Mouse (Mus musculus) liver, embryonic 14.5 days (tissue): Measurements from ENCODE around the gene 2810006K23Rik. TPM values are rescaled to one million over a fixed set of nuclear protein-coding genes. Genes with fewer than 3 reads are reported as not detected.

ENCODE experiments used
- ATAC-seq: fragments of 200-750 bp; cut with Nextera tagmentation; 2 replicates; pipeline ENCODE4 v1.8.0; 2017; ENCODE audit warnings: moderate number of reproducible peaks, mild to moderate bottlenecking, moderate library complexity; ENCODE audit not compliant: insufficient read depth
- DNase-seq, 3 experiments: peaks; one replicate each; pipeline ENCODE4 v3.0.0-alpha.2; 2012 to 2013; ENCODE audit warnings: low read depth in 3 of 3, low spot score in 3 of 3
- H3K27ac ChIP-seq: fragments of 300-500 bp; sonication (generic); 2 replicates; pipeline ENCODE4 v1.5.1; 2014; ENCODE audit warnings: moderate library complexity, mild to moderate bottlenecking, control low read depth, inconsistent platforms
- H3K27me3 ChIP-seq: fragments of 300-500 bp; sonication (generic); 2 replicates; pipeline ENCODE4 v1.6.1; 2014; ENCODE audit warnings: mild to moderate bottlenecking, low read length, moderate library complexity; ENCODE audit not compliant: control insufficient read depth, insufficient read depth
- H3K36me3 ChIP-seq: fragments of 300-500 bp; sonication (generic); replicated peaks from 2 replicates; pipeline ENCODE4 v1.6.1; 2014; ENCODE audit warnings: low read depth; ENCODE audit not compliant: control insufficient read depth, insufficient read depth
- H3K4me1 ChIP-seq, 2 experiments: fragments of 200-500 bp in 1 of 2; fragments of 300-500 bp in 1 of 2; sonication (generic) in 1 of 2; replicated peaks; 2 replicates each; pipeline ENCODE4 v1.6.1; 2012 to 2014; ENCODE audit warnings: antibody characterized with exemption in 1 of 2, inconsistent platforms in 1 of 2, low read length in 1 of 2; ENCODE audit not compliant: control insufficient read depth in 2 of 2, insufficient read depth in 2 of 2
- H3K4me2 ChIP-seq: fragments of 300-500 bp; sonication (generic); 2 replicates; pipeline ENCODE4 v1.6.1; 2014; ENCODE audit warnings: low read depth, mild to moderate bottlenecking, control low read depth, moderate library complexity
- H3K4me3 ChIP-seq, 2 experiments: fragments of 200-500 bp in 1 of 2; fragments of 300-500 bp in 1 of 2; sonication (generic) in 1 of 2; 2 replicates each; pipeline ENCODE4 v1.5.1; 2012 to 2014; ENCODE audit warnings: low read depth in 2 of 2, low read length in 2 of 2, mild to moderate bottlenecking in 2 of 2, control low read depth in 1 of 2, inconsistent platforms in 1 of 2, moderate library complexity in 1 of 2; ENCODE audit not compliant: insufficient read depth in 1 of 2
- H3K9ac ChIP-seq: fragments of 300-500 bp; sonication (generic); replicated peaks from 2 replicates; pipeline ENCODE4 v1.6.1; 2014; ENCODE audit warnings: mild to moderate bottlenecking, control low read depth, moderate library complexity
- H3K9me3 ChIP-seq: fragments of 300-500 bp; sonication (generic); 2 replicates; pipeline ENCODE4 v1.6.1; 2016; ENCODE audit warnings: low read length, mixed read lengths; ENCODE audit not compliant: control insufficient read depth
- CTCF ChIP-seq: IDR thresholded peaks from 2 replicates; pipeline ENCODE4 v1.5.1; 2016; ENCODE audit warnings: antibody characterized with exemption, low read depth, control low read depth
- EP300 ChIP-seq: IDR thresholded peaks from 2 replicates; pipeline ENCODE4 v1.6.1; 2016; ENCODE audit warnings: antibody characterized with exemption, low read depth
- WGBS: fragments of 180-500 bp; shearing (Covaris S2); extraction: QIAGEN DNeasy Blood & Tissue Kit; methylation state at CpG from one replicate; pipeline ENCODE4 v1.1.7; 2014; ENCODE audit not compliant: insufficient replicate concordance; 5-methylcytosine and 5-hydroxymethylcytosine counted together
- polyA plus RNA-seq, 2 experiments: library from polyadenylated mRNA; depleted of rRNA in 1 of 2; stranded (reverse) in 1 of 2; unstranded in 1 of 2; fragments of >200 nt; fragmentation: Nextera tagmentation in 1 of 2; extraction: Ambion mirVana in 1 of 2; gene quantifications; 2 replicates each; pipeline versions ENCODE4 v1.2.1 to v1.2.3; 2012 to 2014

2810006K23Rik gene
- polyA plus RNA-seq, 2 experiments = 3.4 to 4.0 TPM

DNA sequence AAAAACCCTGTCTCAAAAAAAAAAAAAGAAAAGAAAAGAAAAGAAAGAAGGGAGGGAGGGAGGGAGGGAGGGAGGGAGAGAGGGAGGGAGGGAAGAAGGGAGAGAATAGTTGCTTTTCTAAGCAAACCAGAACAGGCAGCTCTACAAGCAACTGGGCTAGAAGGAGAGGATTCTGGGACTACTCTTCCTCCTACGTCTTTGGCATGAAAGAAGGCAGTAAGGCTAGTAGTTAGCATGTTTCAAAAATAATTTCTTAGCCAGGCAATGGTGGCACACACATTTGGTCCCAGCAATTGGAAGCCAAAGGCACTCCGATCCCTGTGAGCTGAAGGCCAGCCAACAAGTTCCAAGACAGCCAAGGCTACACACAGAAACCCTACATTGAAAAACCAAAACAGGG is 37.9 kb downstream of the 2810006K23Rik start:
- H3K27me3 ChIP-seq = no peaks in the 10 kb centered on the region
- no peak overlapping the region for H3K4me2 ChIP-seq
- peaks cover 5% of the 10 kb centered on the region; the same call in 1 of the 2 replicates for H3K36me3 ChIP-seq
- WGBS = 70% methylated on average over 2 of the region's 2 CpGs
- H3K4me3 ChIP-seq = no peak overlapping the region
- TF ChIP-seq EP300 (no peak), CTCF (no peak)
- no peaks in the 10 kb centered on the region for H3K4me1 ChIP-seq
- H3K9me3 ChIP-seq = no peaks in the 10 kb centered on the region
- H3K9ac ChIP-seq = no peak overlapping the region
- ATAC-seq (no peak), DNase-seq (no peak)
- H3K27ac ChIP-seq = no peak overlapping the region

DNA sequence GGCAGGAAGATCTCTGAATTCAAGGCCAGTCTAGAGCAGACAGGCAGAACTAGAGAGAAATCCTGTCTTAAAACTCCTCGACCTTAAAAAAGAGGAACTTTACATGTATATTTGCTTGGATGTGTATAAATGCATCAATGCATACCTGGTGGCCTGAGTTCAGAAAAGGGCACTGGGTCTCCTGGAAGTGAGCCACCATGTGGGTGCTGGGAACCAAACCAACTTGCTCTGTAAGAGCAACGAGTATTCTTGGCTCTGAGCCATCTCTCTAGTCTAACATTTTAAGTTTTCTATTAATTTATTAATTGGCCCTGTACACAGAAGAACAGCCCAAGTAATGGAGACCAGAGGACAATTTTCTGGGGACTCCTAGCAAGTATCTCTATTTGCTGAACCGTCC is 38.8 kb downstream of the 2810006K23Rik start:
- DNase-seq (no peak), ATAC-seq (no peak)
- H3K27ac ChIP-seq = no peak overlapping the region
- no peak overlapping the region for H3K9ac ChIP-seq
- H3K4me2 ChIP-seq = no peak overlapping the region
- H3K4me3 ChIP-seq = no peak overlapping the region
- H3K27me3 ChIP-seq = no peaks in the 10 kb centered on the region
- H3K4me1 ChIP-seq = no peaks in the 10 kb centered on the region
- 52% methylated on average over 3 of the region's 3 CpGs for WGBS
- peaks cover 8% of the 10 kb centered on the region; the same call in 1 of the 2 replicates for H3K36me3 ChIP-seq
- H3K9me3 ChIP-seq = no peaks in the 10 kb centered on the region
- no peak for TF ChIP-seq CTCF
- TF ChIP-seq EP300 = no peak

DNA sequence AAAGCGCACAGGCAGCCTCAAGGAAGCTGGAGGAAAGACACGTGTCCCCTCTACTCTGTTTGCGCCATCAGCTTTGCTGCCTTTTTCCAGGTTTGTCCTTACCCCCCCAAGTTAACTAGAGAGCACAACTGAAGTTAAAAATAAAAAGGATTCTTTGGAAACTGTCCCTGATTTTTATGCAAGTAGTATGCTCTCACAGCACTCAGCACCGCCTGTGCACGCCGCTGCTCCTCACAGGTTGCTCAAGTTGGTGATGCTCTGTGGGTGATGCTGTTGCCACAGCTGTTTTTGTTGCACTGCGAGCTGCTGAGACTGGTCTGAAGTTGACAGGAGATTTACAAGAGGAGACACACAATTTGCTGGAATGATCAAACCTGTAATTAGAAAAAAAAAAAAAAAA is 46.4 kb downstream of the 2810006K23Rik start:
- H3K9ac ChIP-seq = no peak overlapping the region
- H3K9me3 ChIP-seq = no peaks in the 10 kb centered on the region
- H3K4me3 ChIP-seq = no peak overlapping the region
- no peak overlapping the region for H3K27ac ChIP-seq
- H3K36me3 ChIP-seq = peaks cover 51% of the 10 kb centered on the region
- H3K4me1 ChIP-seq = no peaks in the 10 kb centered on the region
- DNase-seq (no peak), ATAC-seq (no peak)
- no peak for TF ChIP-seq EP300
- TF ChIP-seq CTCF = no peak
- no peaks in the 10 kb centered on the region for H3K27me3 ChIP-seq
- no peak overlapping the region for H3K4me2 ChIP-seq
- 86% methylated on average over 7 of the region's 7 CpGs for WGBS

DNA sequence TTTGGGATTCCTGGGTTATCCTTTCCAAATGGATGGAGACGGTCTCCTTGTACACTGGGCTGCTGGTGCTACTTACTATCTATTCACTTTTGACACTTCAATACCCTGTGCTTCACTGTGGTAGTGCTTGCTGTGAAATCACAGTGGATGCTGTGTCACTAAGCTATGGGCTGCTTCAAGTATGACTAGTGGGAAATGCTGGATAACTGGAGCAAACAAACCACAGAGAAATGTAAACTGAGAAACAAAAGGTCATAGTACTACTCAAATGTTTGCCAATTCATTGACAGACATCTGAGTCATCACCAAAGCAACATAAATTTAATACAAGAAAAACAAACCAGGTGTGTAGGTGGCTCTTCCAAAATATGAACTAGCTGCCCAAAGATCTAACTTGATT is 48.5 kb downstream of the 2810006K23Rik start:
- TF ChIP-seq CTCF (no peak), EP300 (no peak)
- no peak for DNase-seq
- no peak for ATAC-seq

DNA sequence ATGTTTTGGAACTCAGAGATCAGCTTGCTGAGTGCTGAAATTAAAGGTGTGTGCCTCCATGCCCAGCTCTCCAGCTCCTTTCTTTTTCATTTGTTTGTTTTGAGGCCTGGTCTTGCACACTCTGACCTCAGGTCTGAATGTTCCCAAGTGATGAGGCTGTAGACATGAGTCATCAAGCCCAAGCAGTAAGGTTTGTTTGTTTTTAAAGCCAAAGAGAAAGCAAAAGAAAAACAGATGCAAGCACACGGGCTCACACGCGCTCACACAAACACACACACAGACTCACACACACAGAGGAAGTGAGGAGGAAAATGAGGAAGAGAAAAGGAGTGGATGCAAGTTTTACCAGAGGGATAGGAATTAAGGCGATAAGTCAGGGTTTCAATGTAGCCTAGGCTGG is 49.3 kb downstream of the 2810006K23Rik start:
- Histone ChIP-seq H3K4me3 (no peak overlapping the region), H3K9me3 (no peaks in the 10 kb centered on the region), H3K4me2 (no peak overlapping the region), H3K27me3 (no peaks in the 10 kb centered on the region), H3K4me1 (no peaks in the 10 kb centered on the region), H3K36me3 (peaks cover 62% of the 10 kb centered on the region), H3K27ac (no peak overlapping the region), H3K9ac (no peak overlapping the region)
- ATAC-seq (no peak), DNase-seq (no peak)
- TF ChIP-seq EP300 (no peak), CTCF (no peak)
- 79% methylated on average over 4 of the region's 4 CpGs for WGBS

More for the DNA sequence above, 48.5 kb downstream of the 2810006K23Rik start:
- Histone ChIP-seq H3K9ac (no peak overlapping the region), H3K27me3 (no peaks in the 10 kb centered on the region), H3K27ac (no peak overlapping the region), H3K4me3 (no peak overlapping the region), H3K4me1 (no peaks in the 10 kb centered on the region), H3K36me3 (peaks cover 56% of the 10 kb centered on the region), H3K9me3 (no peaks in the 10 kb centered on the region), H3K4me2 (no peak overlapping the region)
- 82% methylated on average over 1 of the region's 1 CpGs for WGBS
